Mouse (Mus musculus) limb, embryonic 14.5 days (tissue): ENCODE data around the gene Tldc1. TPM values are rescaled to one million over a fixed set of nuclear protein-coding genes. Genes with fewer than 3 reads are reported as not detected.

Source experiments
- ATAC-seq: fragments of 200-750 bp; cut with Nextera tagmentation; 2 replicates; pipeline ENCODE4 v1.8.0; 2017; ENCODE audit warnings: low read depth, moderate number of reproducible peaks, moderate TSS enrichment; ENCODE audit not compliant: low FRiP score
- DNase-seq: peaks from one replicate; pipeline ENCODE4 v3.0.0-alpha.2; 2015; ENCODE audit warnings: low spot score
- H3K27ac ChIP-seq: fragments of 300-500 bp; sonication (generic); replicated peaks from 2 replicates; pipeline ENCODE4 v1.5.1; 2014; ENCODE audit warnings: low read depth, mild to moderate bottlenecking, low read length, moderate library complexity, mixed read lengths
- H3K27me3 ChIP-seq: fragments of 300-500 bp; sonication (generic); 2 replicates; pipeline ENCODE4 v1.6.1; 2014; ENCODE audit warnings: low read length, mixed read lengths; ENCODE audit not compliant: control insufficient read depth, insufficient read depth
- H3K36me3 ChIP-seq: fragments of 300-500 bp; sonication (generic); 2 replicates; pipeline ENCODE4 v1.6.1; 2014; ENCODE audit warnings: mild to moderate bottlenecking, low read length, moderate library complexity, mixed read lengths; ENCODE audit not compliant: control insufficient read depth, insufficient read depth
- H3K4me1 ChIP-seq: fragments of 300-500 bp; sonication (generic); 2 replicates; pipeline ENCODE4 v1.6.1; 2014; ENCODE audit warnings: antibody characterized with exemption, low read length, mixed read lengths; ENCODE audit not compliant: control insufficient read depth, insufficient read depth
- H3K4me2 ChIP-seq: fragments of 300-500 bp; sonication (generic); replicated peaks from 2 replicates; pipeline ENCODE4 v1.6.1; 2014; ENCODE audit warnings: low read depth, mild to moderate bottlenecking, low read length, moderate library complexity; ENCODE audit not compliant: severe bottlenecking
- H3K4me3 ChIP-seq: fragments of 300-500 bp; sonication (generic); replicated peaks from 2 replicates; pipeline ENCODE4 v1.5.1; 2014; ENCODE audit warnings: low read length
- H3K9ac ChIP-seq: fragments of 300-500 bp; sonication (generic); 2 replicates; pipeline ENCODE4 v1.6.1; 2014; ENCODE audit warnings: mild to moderate bottlenecking, low read depth, low read length, moderate library complexity; ENCODE audit not compliant: severe bottlenecking
- H3K9me3 ChIP-seq: fragments of 300-500 bp; sonication (generic); 2 replicates; pipeline ENCODE4 v1.6.1; 2016; ENCODE audit warnings: low read length; ENCODE audit not compliant: control insufficient read depth
- POLR2A ChIP-seq: fragments of 200-500 bp; IDR thresholded peaks from 2 replicates; pipeline ENCODE4 v1.8.0; 2012; ENCODE audit warnings: inconsistent platforms, mild to moderate bottlenecking, moderate library complexity, borderline replicate concordance; ENCODE audit not compliant: insufficient read depth, insufficient read length; ENCODE audit errors: extremely low read depth
- WGBS: fragments of 180-500 bp; shearing (Covaris S2); extraction: QIAGEN DNeasy Blood & Tissue Kit; methylation state at CpG from one replicate; pipeline ENCODE4 v1.1.7; 2014; 5-methylcytosine and 5-hydroxymethylcytosine counted together
- polyA plus RNA-seq, 2 experiments: library from polyadenylated mRNA; depleted of rRNA in 1 of 2; stranded (reverse) in 1 of 2; unstranded in 1 of 2; fragments of >200 nt; fragmentation: Nextera tagmentation in 1 of 2; extraction: Ambion mirVana in 1 of 2; gene quantifications; 2 replicates each; pipeline versions ENCODE4 v1.2.1 to v1.2.3; 2012 to 2014

Gene Tldc1
- polyA plus RNA-seq, 2 experiments = 5.1 to 10.6 TPM

DNA sequence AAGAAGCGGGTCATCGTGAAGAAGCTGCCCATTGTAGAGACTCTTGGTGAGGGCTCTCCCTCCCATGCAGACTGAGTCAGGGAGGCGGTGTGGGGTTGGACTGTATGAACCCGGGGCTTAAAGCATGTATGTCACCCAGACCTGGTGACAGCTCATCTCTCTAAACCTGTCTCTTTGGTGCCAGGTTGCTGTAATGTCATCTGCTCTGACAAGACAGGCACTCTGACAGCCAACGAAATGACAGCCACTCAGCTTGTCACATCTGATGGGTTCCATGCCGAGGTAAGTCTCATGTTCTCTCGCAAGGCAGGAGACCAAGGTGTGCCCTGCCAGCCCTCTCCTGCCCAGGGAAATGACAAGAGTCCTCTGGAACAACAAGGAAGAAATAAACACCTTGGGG is 35.8 kb downstream of the Tldc1 start:
- H3K36me3 ChIP-seq = no peaks in the 10 kb centered on the region
- DNase-seq (no peak), ATAC-seq (no peak)
- no peak overlapping the region for H3K9ac ChIP-seq
- no peak overlapping the region for H3K4me2 ChIP-seq
- H3K9me3 ChIP-seq = no peaks in the 10 kb centered on the region
- WGBS = 90% methylated on average over 7 of the region's 7 CpGs
- H3K27me3 ChIP-seq = no peaks in the 10 kb centered on the region
- TF ChIP-seq POLR2A = no peak
- 0 out of 2 replicates have a peak, but pooled peaks cover 2% of the 10 kb centered on the region for H3K4me1 ChIP-seq
- H3K27ac ChIP-seq = no peak overlapping the region
- H3K4me3 ChIP-seq = no peak overlapping the region

- ATAC-seq (no peak), DNase-seq (no peak)
- Histone ChIP-seq H3K9ac (no peak overlapping the region), H3K4me1 (0 out of 2 replicates have a peak, but pooled peaks cover 2% of the 10 kb centered on the region), H3K36me3 (no peaks in the 10 kb centered on the region), H3K4me3 (no peak overlapping the region), H3K27me3 (no peaks in the 10 kb centered on the region), H3K4me2 (no peak overlapping the region), H3K9me3 (no peaks in the 10 kb centered on the region), H3K27ac (no peak overlapping the region)
- TF ChIP-seq POLR2A = no peak
- WGBS = 62% methylated on average over 4 of the region's 4 CpGs
Measured at GRCm38 (mm10) chr8:119740634-119741033, 37.6 kb downstream of the Tldc1 start.

- Histone ChIP-seq H3K27ac (no peak overlapping the region), H3K4me1 (0 out of 2 replicates have a peak, but pooled peaks cover 2% of the 10 kb centered on the region), H3K36me3 (no peaks in the 10 kb centered on the region), H3K9ac (no peak overlapping the region), H3K4me3 (no peak overlapping the region), H3K27me3 (no peaks in the 10 kb centered on the region), H3K4me2 (no peak overlapping the region), H3K9me3 (no peaks in the 10 kb centered on the region)
- no peak for ATAC-seq
- no peak for DNase-seq
- no peak for TF ChIP-seq POLR2A
- 77% methylated on average over 19 of the region's 19 CpGs for WGBS
Measured at GRCm38 (mm10) chr8:119738129-119738907, 39.9 kb downstream of the Tldc1 start.

- 88% methylated on average over 11 of the region's 11 CpGs for WGBS
- 0 out of 2 replicates have a peak, but pooled peaks cover 2% of the 10 kb centered on the region for H3K4me1 ChIP-seq
- TF ChIP-seq POLR2A = no peak
- no peaks in the 10 kb centered on the region for H3K9me3 ChIP-seq
- H3K27me3 ChIP-seq = no peaks in the 10 kb centered on the region
- no peak overlapping the region for H3K9ac ChIP-seq
- ATAC-seq = no peak
- H3K4me2 ChIP-seq = no peak overlapping the region
- H3K4me3 ChIP-seq = no peak overlapping the region
- no peak for DNase-seq
- no peaks in the 10 kb centered on the region for H3K36me3 ChIP-seq
- no peak overlapping the region for H3K27ac ChIP-seq
Measured at GRCm38 (mm10) chr8:119737093-119737900, 40.9 kb downstream of the Tldc1 start.

GRCm38 (mm10) chr8:119736348-119736917 is 41.8 kb downstream of the Tldc1 start:
- Histone ChIP-seq H3K4me1 (0 out of 2 replicates have a peak, but pooled peaks cover 2% of the 10 kb centered on the region), H3K9me3 (no peaks in the 10 kb centered on the region), H3K4me2 (no peak overlapping the region), H3K36me3 (no peaks in the 10 kb centered on the region), H3K9ac (no peak overlapping the region), H3K27me3 (no peaks in the 10 kb centered on the region), H3K4me3 (no peak overlapping the region), H3K27ac (no peak overlapping the region)
- TF ChIP-seq POLR2A = no peak
- DNase-seq (no peak), ATAC-seq (no peak)
- 90% methylated on average over 10 of the region's 10 CpGs for WGBS
